Comparison of ENCODE assay signal across 17 mouse cellular contexts in the genomic region with DNA sequence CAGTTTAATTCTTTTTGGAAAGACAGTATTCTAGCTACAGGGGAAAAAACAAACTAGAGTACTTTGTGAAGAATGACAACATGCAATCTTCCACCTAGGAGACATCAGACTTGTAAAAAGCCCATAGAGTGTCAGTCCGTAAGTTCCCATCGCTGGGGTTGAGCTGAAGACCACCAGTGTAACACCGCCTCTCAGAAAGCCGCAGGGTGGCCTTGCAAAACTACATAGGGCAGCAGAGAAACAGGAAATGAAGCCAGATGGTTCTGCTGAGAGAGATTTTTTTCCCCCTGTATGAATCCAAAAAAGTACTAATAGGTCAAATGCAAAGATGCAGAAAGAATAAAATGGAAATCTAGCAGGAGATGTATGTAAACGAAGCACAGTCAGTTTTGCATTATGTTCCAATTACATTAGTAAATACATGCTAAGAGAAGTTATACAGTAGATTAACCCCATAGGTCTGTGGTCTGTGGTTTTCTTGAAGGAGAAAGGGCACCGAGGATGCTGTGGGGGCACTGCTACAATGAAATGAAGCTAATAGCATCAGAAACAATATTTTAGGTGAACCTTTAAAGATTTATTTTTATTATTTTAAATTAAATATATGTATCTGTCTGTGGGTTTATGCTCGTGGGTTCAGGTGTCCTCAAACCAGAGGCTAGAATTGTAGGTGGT.
"Had no signal": no experiment of that assay in that cellular context is flagged by ENCODE, and none has a peak within 500 bp of the region (broad histone marks: within the 10 kb centered on the region; RNA-seq: fewer than 3 reads in every experiment).

No protein-coding gene starts in this region.

- H3K4me3 ChIP-seq: layer of hippocampus, adult 2 months; limb, embryonic 13.5 days; liver, embryonic 15.5 days; midbrain, embryonic 10.5 days; myocyte; neural tube, embryonic 12.5 days had no signal

- ATAC-seq: intestine, embryonic 16.5 days had no signal

- DNase-seq: kidney, adult 2 months; kidney, postnatal 36 days; lung, embryonic 14.5 days; lung, postnatal 10 days; midbrain, embryonic 14.5 days; retina, postnatal 1 day; right cerebral cortex, postnatal 4 days; spleen, adult 18-20 months; thymus, adult 18-20 months; thymus, postnatal 36 days had no signal

- H3K27ac ChIP-seq: layer of hippocampus, adult 2 months; limb, embryonic 13.5 days; liver, embryonic 15.5 days; midbrain, embryonic 10.5 days; neural tube, embryonic 12.5 days had no signal
